Mouse (Mus musculus): ENCODE measurements around the gene Spata1. TPM values are rescaled to one million over a fixed set of nuclear protein-coding genes. Genes with fewer than 3 reads are reported as not detected.
A peak's percentile ranks its signal among the peaks of the same experiment; 100 is the strongest.

The Spata1 gene
- polyA plus RNA-seq, 1 experiment from 2014 or later, result 4.5 TPM

- H3K4me3 ChIP-seq (ENCODE audit: low read length), result no peak overlapping the region
- no peak for ATAC-seq
Measured at GRCm38 (mm10) chr3:146473741-146474140, 25.8 kb downstream of the Spata1 start.

GRCm38 (mm10) chr3:146472657-146473056 lies 26.9 kb downstream of the Spata1 start:
- Histone ChIP-seq H3K9me3 (ENCODE audit: control insufficient read depth, low read length) (no peaks in the 10 kb centered on the region), H3K9ac (ENCODE audit: low read depth, low read length) (no peak overlapping the region), H3K4me2 (ENCODE audit: low read length) (no peak overlapping the region), H3K4me1 (ENCODE audit: control insufficient read depth, insufficient read depth, low read depth, low read length) (no peaks in the 10 kb centered on the region), H3K27me3 (replicated peaks; ENCODE audit: control insufficient read depth, insufficient read depth, low read length) (no peaks in the 10 kb centered on the region), H3K36me3 (ENCODE audit: control insufficient read depth, insufficient read depth, low read length) (no peaks in the 10 kb centered on the region), H3K4me3 (ENCODE audit: low read length) (no peak overlapping the region), H3K27ac (ENCODE audit: low read depth, low read length) (no peak overlapping the region)
- ATAC-seq, result no peak
- 72% methylated on average over 4 of the region's 4 CpGs for whole genome bisulfite sequencing

More at GRCm38 (mm10) chr3:146473741-146474140, 25.8 kb downstream of the Spata1 start:
- H3K27ac ChIP-seq (ENCODE audit: low read depth, low read length), result no peak overlapping the region
- H3K4me1 ChIP-seq (ENCODE audit: control insufficient read depth, insufficient read depth, low read depth, low read length), result no peaks in the 10 kb centered on the region
- no peak overlapping the region for H3K9ac ChIP-seq (ENCODE audit: low read depth, low read length)
- no peaks in the 10 kb centered on the region for H3K27me3 ChIP-seq (replicated peaks; ENCODE audit: control insufficient read depth, insufficient read depth, low read length)
- no peak overlapping the region for H3K4me2 ChIP-seq (ENCODE audit: low read length)
- H3K9me3 ChIP-seq (ENCODE audit: control insufficient read depth, low read length), result no peaks in the 10 kb centered on the region
- no peaks in the 10 kb centered on the region for H3K36me3 ChIP-seq (ENCODE audit: control insufficient read depth, insufficient read depth, low read length)

- Histone ChIP-seq H3K9ac (ENCODE audit: low read depth, low read length) (no peak overlapping the region), H3K36me3 (ENCODE audit: control insufficient read depth, insufficient read depth, low read length) (no peaks in the 10 kb centered on the region), H3K27ac (ENCODE audit: low read depth, low read length) (no peak overlapping the region), H3K4me1 (ENCODE audit: control insufficient read depth, insufficient read depth, low read depth, low read length) (no peaks in the 10 kb centered on the region), H3K9me3 (ENCODE audit: control insufficient read depth, low read length) (no peaks in the 10 kb centered on the region), H3K4me2 (ENCODE audit: low read length) (no peak overlapping the region), H3K27me3 (replicated peaks; ENCODE audit: control insufficient read depth, insufficient read depth, low read length) (no peaks in the 10 kb centered on the region), H3K4me3 (ENCODE audit: low read length) (no peak overlapping the region)
- WGBS, result 84% methylated on average over 2 of the region's 2 CpGs
- ATAC-seq, result no peak
Measured at GRCm38 (mm10) chr3:146469226-146469625, 30.3 kb downstream of the Spata1 start.

GRCm38 (mm10) chr3:146462939-146463338 lies 36.6 kb downstream of the Spata1 start:
- H3K4me2 ChIP-seq (ENCODE audit: low read length), result no peak overlapping the region
- no peak overlapping the region for H3K9ac ChIP-seq (ENCODE audit: low read depth, low read length)
- 71% methylated on average over 2 of the region's 2 CpGs for WGBS
- no peaks in the 10 kb centered on the region for H3K9me3 ChIP-seq (ENCODE audit: control insufficient read depth, low read length)
- no peak overlapping the region for H3K27ac ChIP-seq (ENCODE audit: low read depth, low read length)
- H3K4me1 ChIP-seq (ENCODE audit: control insufficient read depth, insufficient read depth, low read depth, low read length), result no peaks in the 10 kb centered on the region
- H3K27me3 ChIP-seq (replicated peaks; ENCODE audit: control insufficient read depth, insufficient read depth, low read length), result no peaks in the 10 kb centered on the region
- no peaks in the 10 kb centered on the region for H3K36me3 ChIP-seq (ENCODE audit: control insufficient read depth, insufficient read depth, low read length)
- no peak overlapping the region for H3K4me3 ChIP-seq (ENCODE audit: low read length)
- ATAC-seq, result no peak

- no peaks in the 10 kb centered on the region for H3K27me3 ChIP-seq (replicated peaks; ENCODE audit: control insufficient read depth, insufficient read depth, low read length)
- no peak overlapping the region for H3K9ac ChIP-seq (ENCODE audit: low read depth, low read length)
- peaks cover 2% of the 10 kb centered on the region; the same call in 1 of the 2 replicates for H3K4me1 ChIP-seq (ENCODE audit: control insufficient read depth, insufficient read depth, low read depth, low read length)
- H3K9me3 ChIP-seq (ENCODE audit: control insufficient read depth, low read length), result no peaks in the 10 kb centered on the region
- WGBS, result 87% methylated on average over 5 of the region's 5 CpGs
- ATAC-seq, result no peak
- no peak overlapping the region for H3K4me3 ChIP-seq (ENCODE audit: low read length)
- H3K4me2 ChIP-seq (ENCODE audit: low read length), result peak overlapping the region; percentile 79; the same call in 1 of the 2 replicates
- no peaks in the 10 kb centered on the region for H3K36me3 ChIP-seq (ENCODE audit: control insufficient read depth, insufficient read depth, low read length)
- H3K27ac ChIP-seq (ENCODE audit: low read depth, low read length), result no peak overlapping the region
Measured at GRCm38 (mm10) chr3:146451375-146451774, 48.2 kb downstream of the Spata1 start.

GRCm38 (mm10) chr3:146450371-146450841 lies 49.1 kb downstream of the Spata1 start:
- H3K36me3 ChIP-seq (ENCODE audit: control insufficient read depth, insufficient read depth, low read length), result peaks cover under 1% of the 10 kb centered on the region; the same call in 1 of the 2 replicates
- peak overlapping the region; percentile 80 for H3K9ac ChIP-seq (ENCODE audit: low read depth, low read length)
- no peaks in the 10 kb centered on the region for H3K9me3 ChIP-seq (ENCODE audit: control insufficient read depth, low read length)
- H3K27ac ChIP-seq (ENCODE audit: low read depth, low read length), result peak overlapping the region; percentile 84
- H3K4me3 ChIP-seq (ENCODE audit: low read length), result peak overlapping the region; percentile 65
- no peaks in the 10 kb centered on the region for H3K27me3 ChIP-seq (replicated peaks; ENCODE audit: control insufficient read depth, insufficient read depth, low read length)
- under 1% methylated on average over 29 of the region's 29 CpGs for WGBS
- peak overlapping the region; percentile 79 for H3K4me2 ChIP-seq (ENCODE audit: low read length)
- peak; percentile 99 for ATAC-seq
- peaks cover 2% of the 10 kb centered on the region; the same call in 1 of the 2 replicates for H3K4me1 ChIP-seq (ENCODE audit: control insufficient read depth, insufficient read depth, low read depth, low read length)

- peak; percentile 55; the same call in 1 of the 2 replicates for ATAC-seq
- Histone ChIP-seq H3K27me3 (replicated peaks; ENCODE audit: control insufficient read depth, insufficient read depth, low read length) (no peaks in the 10 kb centered on the region), H3K9ac (ENCODE audit: low read depth, low read length) (peak within 1 kb of the TSS; percentile 80), H3K9me3 (ENCODE audit: control insufficient read depth, low read length) (no peaks in the 10 kb centered on the region), H3K36me3 (ENCODE audit: control insufficient read depth, insufficient read depth, low read length) (peaks cover 2% of the 10 kb centered on the region; the same call in 1 of the 2 replicates), H3K27ac (ENCODE audit: low read depth, low read length) (peak within 1 kb of the TSS; percentile 84), H3K4me1 (ENCODE audit: control insufficient read depth, insufficient read depth, low read depth, low read length) (peaks cover 2% of the 10 kb centered on the region; the same call in 1 of the 2 replicates), H3K4me2 (ENCODE audit: low read length) (peak within 1 kb of the TSS; percentile 79), H3K4me3 (ENCODE audit: low read length) (peak within 1 kb of the TSS; percentile 65)
- WGBS, result 45% methylated on average over 9 of the region's 9 CpGs
Measured at GRCm38 (mm10) chr3:146449745-146450250, 49.8 kb downstream of the Spata1 start, which contains the start of gene Ctbs. Gene Ctbs, plus strand, starts transcription at chr3:146449795.

- Histone ChIP-seq H3K27me3 (replicated peaks; ENCODE audit: control insufficient read depth, insufficient read depth, low read length) (no peaks in the 10 kb centered on the region), H3K4me1 (ENCODE audit: control insufficient read depth, insufficient read depth, low read depth, low read length) (peaks cover 2% of the 10 kb centered on the region; the same call in 1 of the 2 replicates), H3K9ac (ENCODE audit: low read depth, low read length) (no peak overlapping the region), H3K4me2 (ENCODE audit: low read length) (no peak overlapping the region), H3K9me3 (ENCODE audit: control insufficient read depth, low read length) (no peaks in the 10 kb centered on the region), H3K36me3 (ENCODE audit: control insufficient read depth, insufficient read depth, low read length) (peaks cover 2% of the 10 kb centered on the region; the same call in 1 of the 2 replicates), H3K4me3 (ENCODE audit: low read length) (no peak overlapping the region), H3K27ac (ENCODE audit: low read depth, low read length) (no peak overlapping the region)
- no peak for ATAC-seq
- 72% methylated on average over 6 of the region's 6 CpGs for WGBS
Measured at GRCm38 (mm10) chr3:146448969-146449368, 50.6 kb downstream of the Spata1 start.

- Histone ChIP-seq H3K27ac (ENCODE audit: low read depth, low read length) (no peak overlapping the region), H3K4me1 (ENCODE audit: control insufficient read depth, insufficient read depth, low read depth, low read length) (peaks cover 2% of the 10 kb centered on the region; the same call in 1 of the 2 replicates), H3K27me3 (replicated peaks; ENCODE audit: control insufficient read depth, insufficient read depth, low read length) (no peaks in the 10 kb centered on the region), H3K4me3 (ENCODE audit: low read length) (no peak overlapping the region), H3K9ac (ENCODE audit: low read depth, low read length) (no peak overlapping the region; the same call in 1 of the 2 replicates), H3K36me3 (ENCODE audit: control insufficient read depth, insufficient read depth, low read length) (peaks cover 2% of the 10 kb centered on the region; the same call in 1 of the 2 replicates), H3K4me2 (ENCODE audit: low read length) (no peak overlapping the region), H3K9me3 (ENCODE audit: control insufficient read depth, low read length) (no peaks in the 10 kb centered on the region)
- no peak for ATAC-seq
- 92% methylated on average over 10 of the region's 10 CpGs for WGBS
Measured at GRCm38 (mm10) chr3:146448372-146448771, 51.2 kb downstream of the Spata1 start.
